12 mouse cellular contexts compared by ENCODE assay signal in genomic region chr7:118254015-118254414, GRCm38 (mm10). TPM values are rescaled to one million over a fixed set of nuclear protein-coding genes. Genes with fewer than 3 reads are reported as not detected.
DNase-seq lines count a peak whose midpoint lies in the region; ATAC-seq and TF ChIP-seq lines count a peak whose summit lies in the region.
"Had no signal": no experiment of that assay in that cellular context is flagged by ENCODE, and none has a peak within 500 bp of the region (broad histone marks: within the 10 kb centered on the region; RNA-seq: fewer than 3 reads in every experiment).

No protein-coding gene starts in this region.

- peaks cover 37% of the 10 kb centered on the region for H3K4me1 ChIP-seq in thymus, adult 2 months (replicated peaks; ENCODE audit: control insufficient read depth, insufficient read depth, low read length)
- H3K4me1 ChIP-seq in lung, adult 2 months (ENCODE audit: control insufficient read depth, insufficient read depth, low read length): peaks cover 8% of the 10 kb centered on the region

- TF ChIP-seq CTCF in layer of hippocampus, adult 2 months (conservative IDR thresholded peaks at IDR 0.05): no peak
- no peak for TF ChIP-seq CTCF in thymus, adult 2 months (IDR thresholded peaks at IDR 0.05; ENCODE audit: borderline replicate concordance, control insufficient read depth, extremely low read depth, insufficient read depth, low read length, poor library complexity)
- TF ChIP-seq CTCF in lung, adult 2 months (IDR thresholded peaks at IDR 0.05; ENCODE audit: insufficient read depth, low read length): no peak

- no peak for TF ChIP-seq POLR2A in thymus, adult 2 months (IDR thresholded peaks at IDR 0.05; ENCODE audit: control insufficient read depth, extremely low read depth, insufficient read depth, low read length, poor library complexity)
- no peak for TF ChIP-seq POLR2A in lung, adult 2 months (IDR thresholded peaks at IDR 0.05; ENCODE audit: borderline replicate concordance, extremely low read depth, low read depth, low read length)

- DNase-seq in cerebellum, adult 9-11 months: peak; percentile 37
- no peak for DNase-seq in cerebellum, adult 18-20 months
- DNase-seq in layer of hippocampus, adult 2 months (ENCODE audit: low spot score in 2 of 2): no peak
- no peak for DNase-seq in layer of hippocampus, postnatal 36 days
- DNase-seq in thymus, adult 2 months: peak; percentile 64
- DNase-seq in lung, adult 2 months: no peak
- no peak for DNase-seq in urinary bladder, adult 18-20 months (ENCODE audit: low spot score in 2 of 2)
- DNase-seq: embryo, embryonic 11 days; kidney, adult 9 months; retina, postnatal 1 day; spleen, adult 18-20 months had no signal

- 20% methylated on average over 4 of the region's 4 CpGs for WGBS in thymus, adult 2 months
- WGBS in lung, adult 2 months: 37% methylated on average over 4 of the region's 4 CpGs

- no peaks in the 10 kb centered on the region for H3K27me3 ChIP-seq in thymus, adult 2 months (ENCODE audit: control insufficient read depth, insufficient read depth, low read length)

- peak; percentile 71 for ATAC-seq in CD4-positive, CD25-positive, alpha-beta regulatory T cell, adult 4 months

- no peaks in the 10 kb centered on the region for H3K36me3 ChIP-seq in thymus, adult 2 months (ENCODE audit: control insufficient read depth, insufficient read depth, low read length)

- no peak overlapping the region for H3K4me3 ChIP-seq in layer of hippocampus, adult 2 months
- H3K4me3 ChIP-seq in thymus, adult 2 months (ENCODE audit: control insufficient read depth, insufficient read depth, low read length): no peak overlapping the region
- no peak overlapping the region for H3K4me3 ChIP-seq in lung, adult 2 months (replicated peaks; ENCODE audit: extremely low read depth, low read depth, low read length)

- peak overlapping the region; percentile 86 for H3K27ac ChIP-seq in layer of hippocampus, adult 2 months
- H3K27ac ChIP-seq in thymus, adult 2 months (ENCODE audit: control insufficient read depth, insufficient read depth, low read length): peak overlapping the region; percentile 2; the same call in 1 of the 2 replicates

RNA-seq across cellular contexts. Expression of gene Smg1, which starts 10.5 kb away (rescaled TPM):
- total RNA-seq in layer of hippocampus, adult 2 months (2021): 10 to 100 TPM; 81.6 to 91.1 TPM
- total RNA-seq in layer of hippocampus, postnatal 36 days (2021): 10 to 100 TPM; 84.4 to 91.5 TPM
- 10 to 100 TPM; 30.2 to 44.0 TPM for polyA plus RNA-seq in CD4-positive, CD25-positive, alpha-beta regulatory T cell, adult 4 months (2017; shearing (Covaris generic))
- polyA plus RNA-seq in thymus, adult 2 months (2012; rRNA removed): 83.7 and 107 TPM in 2 replicates
- polyA plus RNA-seq in lung, adult 2 months (2012; rRNA removed): 21.8 and 24.9 TPM in 2 replicates

Comparison
In these comparisons a context has a peak if more than half of its experiments do, and no peak if none do; other contexts are left out.
1. DNase-seq: peak in cerebellum, adult 9-11 months (single experiment) and thymus, adult 2 months (single experiment); none in cerebellum, adult 18-20 months (0 of 2), layer of hippocampus, adult 2 months (0 of 2), layer of hippocampus, postnatal 36 days (0 of 2), lung, adult 2 months (single experiment) and urinary bladder, adult 18-20 months (0 of 2).